Mouse (Mus musculus): ENCODE results near the gene Olfr279.

Gene Olfr279

GRCm38 (mm10) chr15:98511386-98511928 lies 19.3 kb downstream of the Olfr279 start:
- in situ Hi-C loops (cut with MboI, MseI): loop anchor here in 1 of 2 experiments (10.0 kb wide), 1 partner anchor 523 kb away; no protein-coding TSS in a partner anchor

GRCm38 (mm10) chr15:98512232-98512631 lies 20.0 kb downstream of the Olfr279 start:
- in situ Hi-C loops (cut with MboI, MseI): loop anchor here in 1 of 2 experiments (10.0 kb wide), 1 partner anchor 523 kb away; no protein-coding TSS in a partner anchor

GRCm38 (mm10) chr15:98512799-98513321 lies 20.7 kb downstream of the Olfr279 start:
- in situ Hi-C loops (cut with MboI, MseI): loop anchor here in 1 of 2 experiments (10.0 kb wide), 1 partner anchor 522 kb away; no protein-coding TSS in a partner anchor

GRCm38 (mm10) chr15:98513676-98514075 lies 21.5 kb downstream of the Olfr279 start:
- in situ Hi-C loops (cut with MboI, MseI): loop anchor here in 1 of 2 experiments (10.0 kb wide), 1 partner anchor 521 kb away; no protein-coding TSS in a partner anchor

- in situ Hi-C loops (cut with MboI, MseI): loop anchor here in 1 of 2 experiments (10.0 kb wide), 1 partner anchor 521 kb away; no protein-coding TSS in a partner anchor
Measured at GRCm38 (mm10) chr15:98514146-98514545, 21.9 kb downstream of the Olfr279 start.

GRCm38 (mm10) chr15:98514845-98515244 lies 22.6 kb downstream of the Olfr279 start:
- in situ Hi-C loops (cut with MboI, MseI): loop anchor here in 1 of 2 experiments (10.0 kb wide), 1 partner anchor 520 kb away; no protein-coding TSS in a partner anchor

- in situ Hi-C loops (cut with MboI, MseI): loop anchor here in 1 of 2 experiments (10.0 kb wide), 1 partner anchor 517 kb away; no protein-coding TSS in a partner anchor
Measured at GRCm38 (mm10) chr15:98517380-98518355, 25.5 kb downstream of the Olfr279 start.

- in situ Hi-C loops (cut with MboI, MseI): no loop called here
Measured at GRCm38 (mm10) chr15:98521245-98521644, 29.0 kb downstream of the Olfr279 start.

- in situ Hi-C loops (cut with MboI, MseI): no loop called here
Measured at GRCm38 (mm10) chr15:98526057-98526456, 33.9 kb downstream of the Olfr279 start.

GRCm38 (mm10) chr15:98527056-98527771 lies 35.0 kb downstream of the Olfr279 start:
- in situ Hi-C loops (cut with MboI, MseI): no loop called here

GRCm38 (mm10) chr15:98528066-98528563 lies 35.9 kb downstream of the Olfr279 start:
- in situ Hi-C loops (cut with MboI, MseI): no loop called here

GRCm38 (mm10) chr15:98532281-98532680 lies 40.1 kb downstream of the Olfr279 start:
- in situ Hi-C loops (cut with MboI, MseI): no loop called here

- in situ Hi-C loops (cut with MboI, MseI): no loop called here
Measured at GRCm38 (mm10) chr15:98533035-98533531, 40.9 kb downstream of the Olfr279 start.

GRCm38 (mm10) chr15:98533881-98534627 lies 41.9 kb downstream of the Olfr279 start, which contains the start of gene Kansl2:
Kansl2 (minus strand) TSS chr15:98534264.
- in situ Hi-C loops (cut with MboI, MseI): no loop called here

GRCm38 (mm10) chr15:98535921-98536320 lies 43.7 kb downstream of the Olfr279 start:
- in situ Hi-C loops (cut with MboI, MseI): no loop called here

GRCm38 (mm10) chr15:98536828-98537510 lies 44.8 kb downstream of the Olfr279 start:
- in situ Hi-C loops (cut with MboI, MseI): no loop called here

GRCm38 (mm10) chr15:98537923-98538322 lies 45.7 kb downstream of the Olfr279 start:
- in situ Hi-C loops (cut with MboI, MseI): no loop called here

- in situ Hi-C loops (cut with MboI, MseI): loop anchor here (10.0 kb wide), 2 partner anchors 466 to 1894 kb away; no protein-coding TSS in a partner anchor
Measured at GRCm38 (mm10) chr15:98541064-98541463, 48.9 kb downstream of the Olfr279 start.

- in situ Hi-C loops (cut with MboI, MseI): loop anchor here (10.0 kb wide), 2 partner anchors 469 to 1891 kb away; no protein-coding TSS in a partner anchor
Measured at GRCm38 (mm10) chr15:98543341-98543740, 51.1 kb downstream of the Olfr279 start.

Measured in T-helper 17 cell (primary cell).